Mouse (Mus musculus) brain, embryonic 14.5 days (tissue): ENCODE data around the gene Fancf.

Source experiments
- CTCF ChIP-seq: fragments of 200-500 bp; IDR thresholded peaks from 2 replicates; pipeline ENCODE4 v1.5.1; 2012; ENCODE audit warnings: inconsistent platforms, mild to moderate bottlenecking, moderate library complexity, borderline replicate concordance; ENCODE audit not compliant: insufficient read depth, insufficient read length; ENCODE audit errors: extremely low read depth
- POLR2A ChIP-seq: fragments of 200-500 bp; IDR thresholded peaks from 2 replicates; pipeline ENCODE4 v1.6.1; 2012; ENCODE audit warnings: mild to moderate bottlenecking, inconsistent platforms, borderline replicate concordance; ENCODE audit not compliant: poor library complexity, insufficient read depth, insufficient read length, severe bottlenecking; ENCODE audit errors: extremely low read depth

- no peak for TF ChIP-seq CTCF
- no peak for TF ChIP-seq POLR2A
Observed at GRCm38 (mm10) chr7:51887678-51888567, 25.9 kb upstream of the Fancf start.
